Mouse (Mus musculus) small intestine, adult 2 months (tissue): Measurements from ENCODE around the gene Orai2. TPM values are rescaled to one million over a fixed set of nuclear protein-coding genes. Genes with fewer than 3 reads are reported as not detected.
A peak's percentile ranks its signal among the peaks of the same experiment; 100 is the strongest.
"Not testable (repeated sequence)": the region's sequence is repeated elsewhere in the genome, so short reads cannot be mapped to it uniquely, and the experiment has no call there.

Source experiments
- H3K27ac ChIP-seq: fragments of 200-500 bp; 2 replicates; pipeline ENCODE4 v1.5.1; 2012; ENCODE audit warnings: low read depth, low read length, control low read depth, inconsistent platforms; ENCODE audit not compliant: insufficient read depth
- H3K27me3 ChIP-seq: fragments of 200-500 bp; 2 replicates; pipeline ENCODE4 v1.6.1; 2012; ENCODE audit warnings: mild to moderate bottlenecking, moderate library complexity, low read length, inconsistent platforms; ENCODE audit not compliant: control insufficient read depth, insufficient read depth
- H3K36me3 ChIP-seq: fragments of 200-500 bp; 2 replicates; pipeline ENCODE4 v1.6.1; 2012; ENCODE audit warnings: mild to moderate bottlenecking, low read length, control low read depth, inconsistent platforms; ENCODE audit not compliant: control insufficient read depth, insufficient read depth
- H3K4me1 ChIP-seq: fragments of 200-500 bp; 2 replicates; pipeline ENCODE4 v1.6.1; 2012; ENCODE audit warnings: low read length, inconsistent platforms, mixed read lengths; ENCODE audit not compliant: control insufficient read depth, insufficient read depth, insufficient read length
- H3K4me3 ChIP-seq: fragments of 200-500 bp; 2 replicates; pipeline ENCODE4 v1.5.1; 2012; ENCODE audit warnings: low read depth, mild to moderate bottlenecking, control low read depth, inconsistent platforms, low read length, moderate library complexity
- CTCF ChIP-seq: fragments of 200-500 bp; IDR thresholded peaks from 2 replicates; pipeline ENCODE4 v1.5.1; 2012; ENCODE audit warnings: low read depth, mild to moderate bottlenecking, control low read depth, inconsistent platforms, low read length, moderate library complexity, mixed read lengths; ENCODE audit not compliant: insufficient replicate concordance, insufficient read length; ENCODE audit errors: extremely low read depth
- POLR2A ChIP-seq: fragments of 200-500 bp; IDR thresholded peaks from 2 replicates; pipeline ENCODE4 v1.6.1; 2012; ENCODE audit warnings: low read depth, mild to moderate bottlenecking, control low read depth, inconsistent platforms, low read length, moderate library complexity
- WGBS: fragments of 180-500 bp; shearing (Covaris S2); methylation state at CpG from one replicate; pipeline ENCODE4 v1.1.7; 2018; 5-methylcytosine and 5-hydroxymethylcytosine counted together
- polyA plus RNA-seq: library from polyadenylated mRNA; depleted of rRNA; stranded (reverse); fragments of >200 nt; gene quantifications from 2 replicates; pipeline ENCODE4 v1.2.3, GENCODE M21; 2012

Gene Orai2
- polyA plus RNA-seq, 1 experiment: 31.4 TPM

DNA sequence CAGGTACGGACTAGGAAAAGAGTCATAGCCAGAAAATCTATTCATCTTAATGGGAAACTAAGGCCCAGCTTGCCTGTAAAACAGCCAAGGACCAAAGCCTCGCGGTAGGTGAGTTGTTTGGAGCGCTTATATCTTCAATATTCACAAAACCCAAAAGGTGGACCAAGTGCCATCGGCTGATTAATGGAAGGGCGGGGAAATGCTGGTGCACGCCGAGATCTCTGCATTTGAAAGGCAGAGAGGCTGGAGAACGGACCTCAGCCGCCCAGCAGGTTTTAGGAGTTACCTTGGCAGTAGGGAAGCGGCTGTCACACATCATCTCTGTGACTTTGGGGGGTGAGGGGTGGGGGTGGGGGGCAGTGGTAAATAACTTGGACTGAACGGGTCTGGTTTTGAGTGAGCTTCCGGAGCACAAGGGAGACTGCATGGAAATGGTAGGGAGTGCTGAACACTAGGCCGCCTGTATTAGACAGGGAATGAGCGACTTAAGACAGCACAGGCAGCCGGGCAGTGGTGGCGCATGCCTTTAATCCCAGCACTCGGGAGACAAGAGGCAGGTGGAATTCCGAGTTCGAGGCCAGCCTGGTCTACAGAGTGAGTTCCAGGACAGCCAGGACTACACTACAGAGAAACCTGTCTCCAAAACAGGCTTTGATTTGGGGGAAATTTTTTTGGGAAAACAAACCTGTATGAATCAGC, 34.1 kb downstream of the Orai2 start:
- H3K4me3 ChIP-seq: peak overlapping the region; percentile 89
- H3K27me3 ChIP-seq: no peaks in the 10 kb centered on the region
- H3K27ac ChIP-seq: peak overlapping the region; percentile 80
- H3K4me1 ChIP-seq: peaks cover 18% of the 10 kb centered on the region
- TF ChIP-seq POLR2A (no peak), CTCF (no peak)
- H3K36me3 ChIP-seq: peaks cover 21% of the 10 kb centered on the region
- 1% methylated on average over 20 of the region's 20 CpGs for WGBS

DNA sequence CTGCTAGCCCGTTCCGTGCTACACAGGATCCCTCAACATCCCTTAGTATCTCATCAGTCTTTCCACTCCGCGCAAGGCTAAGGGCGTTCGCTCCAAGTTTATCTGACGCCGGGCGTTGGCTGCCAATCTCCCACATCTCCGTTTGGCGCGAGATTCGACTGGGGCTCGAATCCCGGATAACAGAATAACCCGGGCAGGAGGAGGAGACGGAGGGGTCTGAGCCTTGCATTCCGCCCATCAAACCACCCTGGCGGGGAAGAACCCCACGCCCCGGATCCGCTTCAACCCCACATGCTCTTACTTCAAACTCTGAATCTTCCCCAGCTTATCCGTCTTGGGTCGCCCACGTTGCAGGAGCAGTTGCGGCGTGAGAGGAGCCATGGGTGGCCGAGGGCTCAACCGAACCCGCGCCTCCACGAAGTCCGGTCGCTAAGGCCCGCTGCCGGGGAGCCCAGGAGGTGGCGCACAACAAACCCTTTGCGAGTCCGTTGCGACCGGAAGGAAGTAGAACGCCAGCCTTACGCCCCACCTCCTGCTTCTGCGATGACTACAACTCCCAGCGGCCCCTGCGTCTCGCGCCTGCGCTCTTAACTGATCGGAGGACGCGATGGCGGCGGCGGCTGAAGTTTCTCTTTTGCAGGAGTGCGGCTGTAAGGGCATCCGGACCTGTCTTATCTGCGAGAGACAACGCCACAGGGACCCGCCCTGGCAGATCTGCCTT, 34.8 kb downstream of the Orai2 start, which contains the start of the genes Lrwd1 and Alkbh4:
Lrwd1 (minus strand) TSS at position 504 of the 721 bp plus-strand sequence.
Alkbh4 (plus strand) TSS at position 576 of the 721 bp plus-strand sequence.
- Histone ChIP-seq H3K4me1 (peaks cover 18% of the 10 kb centered on the region), H3K4me3 (peak within 1 kb of the TSS; percentile 89), H3K27ac (peak within 1 kb of the TSS; percentile 80), H3K36me3 (peaks cover 14% of the 10 kb centered on the region), H3K27me3 (no peaks in the 10 kb centered on the region)
- TF ChIP-seq CTCF: peak; percentile 69
- peak; percentile 50; the same call in 1 of the 2 replicates for TF ChIP-seq POLR2A
- WGBS: under 1% methylated on average over 60 of the region's 60 CpGs

DNA sequence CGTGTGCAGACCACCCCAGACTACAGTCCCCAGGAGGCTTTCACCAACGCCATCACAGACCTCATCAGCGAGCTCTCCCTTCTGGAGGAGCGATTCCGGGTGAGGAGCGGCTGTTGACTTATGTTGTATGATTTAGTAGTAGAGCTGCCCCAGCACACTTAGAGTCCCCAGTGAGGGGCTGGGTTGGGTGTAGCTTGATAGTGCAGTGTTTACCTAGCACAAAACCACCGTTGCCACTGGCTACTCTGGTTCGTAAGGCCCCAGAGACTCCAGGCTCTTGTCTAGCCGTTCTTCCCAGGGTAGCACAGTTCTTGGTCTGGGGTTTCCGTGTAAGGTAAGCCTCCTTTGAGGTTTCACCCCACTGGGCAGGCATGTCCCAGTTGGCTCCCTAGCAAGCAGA, 48.3 kb downstream of the Orai2 start:
- Histone ChIP-seq H3K4me3 (no peak overlapping the region), H3K27me3 (no peaks in the 10 kb centered on the region), H3K27ac (no peak overlapping the region), H3K36me3 (peaks cover 41% of the 10 kb centered on the region), H3K4me1 (peaks cover 6% of the 10 kb centered on the region; the same call in 1 of the 2 replicates)
- no peak for TF ChIP-seq POLR2A
- no peak for TF ChIP-seq CTCF
- WGBS: 78% methylated on average over 10 of the region's 10 CpGs

DNA sequence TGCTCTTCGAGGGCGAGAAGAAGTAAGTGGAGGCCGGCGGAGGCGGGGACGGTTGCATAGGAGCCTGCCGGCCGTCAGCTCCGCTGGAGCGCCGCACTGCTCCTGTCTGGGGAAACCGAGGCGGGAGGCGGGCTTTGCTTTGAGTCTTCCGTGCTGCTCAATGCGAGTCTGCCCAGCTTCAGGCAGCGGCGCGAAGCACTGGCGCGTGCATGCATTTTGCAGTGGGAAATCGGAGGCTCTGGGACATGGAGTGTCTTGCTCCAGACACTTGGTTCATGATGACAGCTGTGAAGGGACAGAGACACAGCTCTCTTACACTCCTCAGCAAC, 53.8 kb downstream of the Orai2 start:
- whole genome bisulfite sequencing: under 1% methylated on average over 22 of the region's 22 CpGs
- no peak overlapping the region for H3K27ac ChIP-seq
- H3K36me3 ChIP-seq: 0 out of 2 replicates have a peak, but pooled peaks cover 4% of the 10 kb centered on the region
- peaks cover 10% of the 10 kb centered on the region; the same call in 1 of the 2 replicates for H3K4me1 ChIP-seq
- H3K27me3 ChIP-seq: no peaks in the 10 kb centered on the region
- TF ChIP-seq CTCF: no peak
- no peak for TF ChIP-seq POLR2A
- H3K4me3 ChIP-seq: peak overlapping the region; percentile 78

DNA sequence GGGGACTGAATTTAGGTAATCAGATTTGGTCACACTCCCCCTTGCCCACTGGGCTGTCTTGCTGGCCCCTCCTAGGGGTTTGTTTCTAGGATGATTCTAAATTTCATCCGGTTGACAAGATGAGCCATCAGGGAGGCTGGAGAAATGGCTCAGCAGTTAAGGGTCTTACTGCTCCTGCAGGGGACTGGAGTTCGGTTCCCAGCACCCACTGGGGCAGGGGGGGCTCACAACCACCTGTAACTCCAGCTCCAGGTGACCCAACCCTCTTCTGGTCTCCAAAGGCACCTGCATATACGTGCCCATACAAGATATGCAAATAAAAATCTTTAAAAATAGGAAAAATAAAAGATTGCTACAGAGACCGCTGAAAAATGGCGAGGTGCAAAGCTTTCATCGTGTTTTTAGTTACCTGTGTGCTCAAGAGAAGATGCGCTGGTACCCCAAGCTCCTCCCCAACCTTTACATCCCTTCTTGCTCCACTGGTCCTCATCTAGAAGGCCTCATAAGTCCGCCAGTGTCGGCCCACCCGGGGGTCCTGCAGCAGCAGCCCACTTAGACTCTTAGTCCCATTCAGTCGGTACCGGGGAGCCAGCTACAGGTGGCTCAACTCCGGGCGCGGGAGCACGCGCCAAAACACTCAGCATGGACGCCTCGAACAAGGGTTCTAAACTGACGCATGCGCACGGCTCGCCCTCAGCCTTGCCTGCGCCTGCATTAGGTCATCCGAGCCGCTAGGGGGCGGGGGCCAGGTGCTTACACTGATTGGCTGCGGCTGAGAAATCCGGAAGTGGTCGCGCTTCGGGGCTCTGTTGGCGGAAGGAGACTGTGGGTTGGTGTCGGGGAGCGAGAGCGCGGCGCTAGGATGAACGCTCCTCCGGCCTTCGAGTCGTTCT, 54.4 kb downstream of the Orai2 start, which contains the start of gene Polr2j:
Polr2j (plus strand) TSS at position 741 of the 893 bp plus-strand sequence.
- H3K27ac ChIP-seq: no peak within 1 kb of the TSS
- 3% methylated on average over 42 of the region's 42 CpGs for WGBS

DNA sequence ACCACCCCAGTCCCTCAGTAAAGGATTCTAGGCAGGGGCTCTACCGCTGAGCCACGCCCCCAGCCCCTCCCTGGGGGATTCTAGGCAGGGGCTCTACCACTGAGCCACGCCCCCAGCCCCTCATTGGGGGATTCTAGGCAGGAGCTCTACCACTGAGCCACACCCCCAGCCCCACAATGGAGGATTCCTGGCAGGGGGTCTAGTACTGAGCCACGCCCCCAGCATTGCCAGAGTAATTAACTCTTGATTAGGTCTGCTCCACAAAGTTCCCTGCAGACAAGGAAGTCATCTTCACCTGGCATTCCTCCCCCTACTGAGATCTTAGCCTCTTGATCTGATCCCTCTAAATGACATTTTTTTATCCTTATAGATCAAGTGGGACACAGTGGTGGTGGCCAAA, 57.0 kb downstream of the Orai2 start:
- H3K36me3 ChIP-seq, H3K27me3 ChIP-seq, H3K27ac ChIP-seq, H3K4me3 ChIP-seq: not testable (repeated sequence)
- H3K4me1 ChIP-seq: peaks cover 10% of the 10 kb centered on the region; the same call in 1 of the 2 replicates
- 35% methylated on average over 4 of the region's 4 CpGs for WGBS

More for the DNA sequence above, 54.4 kb downstream of the Orai2 start, which contains the start of gene Polr2j:
- peak within 1 kb of the TSS; percentile 78 for H3K4me3 ChIP-seq
- TF ChIP-seq POLR2A: peak; percentile 63
- peak; percentile 95 for TF ChIP-seq CTCF
- no peaks in the 10 kb centered on the region for H3K27me3 ChIP-seq
- H3K36me3 ChIP-seq: 0 out of 2 replicates have a peak, but pooled peaks cover under 1% of the 10 kb centered on the region
- peaks cover 10% of the 10 kb centered on the region; the same call in 1 of the 2 replicates for H3K4me1 ChIP-seq
